Mouse (Mus musculus): ENCODE results near the gene Vdac2.
A peak's percentile ranks its signal among the peaks of the same experiment; 100 is the strongest.

Vdac2 gene

DNA sequence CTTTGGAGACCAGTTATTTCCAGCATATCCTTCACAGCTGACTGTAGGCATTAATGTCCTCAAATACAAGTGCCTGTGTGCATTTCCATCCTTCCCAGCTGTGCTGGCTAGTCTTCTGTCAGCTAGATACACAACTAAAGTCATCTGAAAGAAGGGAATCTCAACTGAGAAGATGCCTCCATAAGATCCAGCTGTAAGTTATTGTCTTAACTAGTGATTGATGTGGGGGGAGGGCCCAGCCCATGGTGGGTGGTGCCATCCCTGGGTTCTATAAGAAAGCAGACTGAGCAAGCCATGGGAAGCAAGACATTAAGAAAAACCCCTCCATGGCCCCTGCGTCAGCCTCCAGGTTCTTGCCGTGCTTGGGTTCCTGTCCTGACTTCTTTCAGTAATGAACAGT lies at the start of gene Vdac2:
Gene Vdac2 (plus strand): TSS at position 301 of the 400 bp plus-strand sequence.
- DNase-seq = no peak

DNA sequence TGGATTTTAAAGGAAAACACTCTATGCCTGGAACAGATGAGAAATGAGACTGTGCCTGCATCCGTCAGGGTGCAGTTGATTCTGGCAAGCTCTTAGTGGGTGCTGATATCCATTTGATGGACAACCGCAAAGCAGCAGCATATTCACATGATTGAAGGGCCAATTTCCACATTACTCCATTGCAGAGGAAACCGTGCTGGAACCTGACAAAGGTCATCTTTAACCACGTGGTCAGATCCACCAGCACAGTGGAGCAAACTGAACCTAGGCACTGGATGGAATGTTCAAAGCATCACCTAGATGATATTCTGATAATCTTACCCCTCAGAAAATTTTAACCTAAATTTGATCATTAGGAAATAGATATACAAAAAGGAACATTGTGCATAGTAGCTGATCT lies 48.8 kb upstream of the Vdac2 start:
- no peak for DNase-seq

DNA sequence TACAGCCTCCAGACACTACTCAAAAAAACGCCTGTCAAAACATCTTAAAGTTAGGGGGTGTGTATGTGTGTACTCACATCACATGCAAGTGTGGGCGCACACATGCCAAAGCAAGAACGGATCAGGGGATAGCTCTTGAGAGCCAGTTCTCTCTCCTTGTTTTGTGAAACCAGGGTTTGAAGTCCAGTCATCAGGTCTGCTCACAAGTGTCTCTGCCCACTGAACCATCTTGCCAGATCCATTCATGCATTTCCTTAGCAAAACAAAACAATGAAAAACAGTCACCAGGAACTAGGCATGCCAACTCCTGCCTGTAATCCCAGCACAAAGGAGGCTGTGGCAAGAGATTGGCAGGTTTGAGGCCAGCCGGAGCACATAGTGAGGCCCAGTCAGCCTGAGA lies 38.5 kb upstream of the Vdac2 start:
- DNase-seq = no peak

DNA sequence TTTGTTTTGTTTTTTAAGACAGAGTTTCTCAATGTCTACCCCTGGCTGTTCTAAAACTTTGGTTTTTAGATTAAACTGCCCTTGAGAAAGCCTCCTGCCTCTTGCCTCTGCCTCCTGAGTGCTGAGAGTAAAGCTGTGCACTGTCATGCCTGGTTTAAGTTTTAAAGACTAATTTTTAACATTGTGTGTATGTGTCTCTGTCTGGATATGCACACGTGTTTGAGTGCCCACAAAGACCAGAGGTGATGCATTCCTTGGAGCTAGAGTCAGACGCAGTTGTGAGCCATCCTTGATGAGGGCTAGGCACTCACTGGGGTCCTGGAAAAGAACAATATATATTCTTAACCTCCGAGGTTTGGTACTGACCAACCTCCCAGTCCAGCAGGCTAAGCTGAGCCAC lies 37.7 kb upstream of the Vdac2 start:
- DNase-seq = no peak

DNA sequence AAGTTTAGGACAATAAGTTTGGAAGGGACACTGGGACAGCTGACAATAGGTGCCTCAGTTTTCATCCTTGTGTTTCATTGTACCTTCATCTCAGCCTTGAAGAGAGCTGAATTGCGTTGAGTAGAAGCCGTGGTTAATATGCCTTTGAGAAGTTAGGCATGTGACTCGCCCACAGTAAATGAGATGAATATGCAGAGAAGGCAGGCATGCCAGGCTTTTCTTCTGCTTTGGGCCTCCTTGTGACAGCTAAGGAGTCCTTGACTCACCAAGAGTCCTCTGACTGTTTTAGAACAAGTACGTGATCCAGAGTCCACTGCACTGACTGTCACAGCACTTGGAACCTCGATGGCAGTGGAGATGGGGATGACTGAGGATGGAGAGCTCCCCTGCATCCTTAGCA lies 36.9 kb upstream of the Vdac2 start:
- no peak for DNase-seq

DNA sequence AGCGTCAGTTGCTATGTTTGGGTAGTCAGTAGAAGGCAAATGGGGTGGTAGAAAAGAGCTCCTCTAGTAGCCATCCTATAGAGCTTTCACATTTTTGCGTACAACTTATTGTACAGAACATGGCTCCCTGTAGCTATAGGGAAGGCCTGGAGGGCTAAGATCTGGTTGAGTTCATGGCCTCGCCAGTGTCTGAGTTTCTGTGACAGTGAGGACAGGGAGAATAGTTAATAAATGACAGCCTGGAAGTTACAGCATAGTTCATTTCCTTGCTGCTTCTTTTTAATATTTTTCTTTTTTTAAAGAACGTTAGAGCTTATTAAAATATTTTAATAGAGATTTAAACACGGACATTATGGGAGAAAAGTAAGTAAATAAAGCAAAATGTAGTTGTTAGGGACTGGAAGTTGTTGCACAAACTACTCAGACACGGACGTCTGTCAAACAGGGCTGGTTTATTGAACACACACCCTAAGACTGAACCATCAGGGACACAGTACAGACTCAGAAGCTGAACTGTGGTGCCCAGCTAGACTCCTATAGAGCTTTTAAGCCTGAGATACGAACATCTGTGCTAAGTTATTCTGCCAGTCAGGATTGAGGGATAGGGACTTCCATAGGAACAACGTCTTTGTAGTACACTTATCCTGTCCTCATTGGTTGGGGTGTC lies 34.3 kb upstream of the Vdac2 start:
- no peak for DNase-seq

DNA sequence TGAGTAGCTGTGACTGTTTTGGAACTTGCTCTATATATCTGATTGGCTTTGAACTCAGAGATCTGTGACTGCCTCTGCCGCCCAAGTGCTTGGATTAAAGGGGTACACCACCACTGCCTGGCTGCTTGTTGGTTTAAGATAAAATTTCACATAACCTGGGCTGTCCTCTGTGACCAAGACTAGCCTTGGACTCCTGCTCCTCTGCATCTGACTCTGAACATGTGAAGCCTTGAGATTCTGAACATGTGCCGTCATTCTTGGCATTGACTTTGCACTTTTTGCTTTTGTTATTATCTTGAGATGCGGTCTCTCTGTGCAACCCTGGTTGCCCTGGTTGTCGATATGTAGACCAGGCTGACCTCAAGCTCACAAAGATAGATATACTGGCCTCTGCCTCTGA lies 33.3 kb upstream of the Vdac2 start:
- DNase-seq = no peak

DNA sequence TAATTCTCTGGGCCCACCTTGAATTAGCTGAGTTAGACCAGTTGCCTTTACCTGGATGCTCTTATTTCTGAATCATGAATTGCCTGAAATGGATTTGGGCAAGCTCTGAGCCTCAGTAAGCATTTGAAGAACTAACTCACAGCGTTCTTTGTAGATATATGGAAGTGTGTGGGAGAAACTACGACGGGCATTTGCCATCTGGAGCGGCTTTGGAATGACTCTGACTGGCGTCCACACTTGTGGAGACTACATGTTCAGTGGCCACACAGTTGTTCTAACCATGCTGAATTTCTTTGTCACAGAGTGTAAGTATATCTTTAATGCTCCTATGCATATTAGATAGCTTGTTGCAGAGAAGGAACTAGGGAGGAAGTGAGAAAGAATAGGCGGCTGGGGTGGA lies 32.8 kb upstream of the Vdac2 start:
- no peak for DNase-seq

DNA sequence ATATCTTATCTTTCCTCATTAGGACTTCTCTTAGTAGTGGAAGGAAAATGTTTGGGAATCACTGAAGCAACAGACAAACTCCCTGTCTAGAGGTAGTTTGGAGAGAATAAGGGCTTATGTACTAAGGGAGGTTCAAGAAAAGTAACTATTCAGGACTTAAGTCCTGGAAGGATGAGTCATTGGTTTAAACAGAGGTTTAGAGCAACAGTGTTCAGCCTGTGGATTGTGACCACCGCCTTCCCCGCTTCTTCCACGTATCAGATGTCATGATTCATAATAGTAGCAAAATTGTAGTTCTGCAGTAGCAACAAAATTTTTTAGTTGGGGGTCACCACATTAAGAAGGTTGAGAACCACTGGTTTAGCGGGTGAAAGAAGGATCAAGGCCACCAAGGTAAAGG lies 24.4 kb upstream of the Vdac2 start:
- DNase-seq = no peak

DNA sequence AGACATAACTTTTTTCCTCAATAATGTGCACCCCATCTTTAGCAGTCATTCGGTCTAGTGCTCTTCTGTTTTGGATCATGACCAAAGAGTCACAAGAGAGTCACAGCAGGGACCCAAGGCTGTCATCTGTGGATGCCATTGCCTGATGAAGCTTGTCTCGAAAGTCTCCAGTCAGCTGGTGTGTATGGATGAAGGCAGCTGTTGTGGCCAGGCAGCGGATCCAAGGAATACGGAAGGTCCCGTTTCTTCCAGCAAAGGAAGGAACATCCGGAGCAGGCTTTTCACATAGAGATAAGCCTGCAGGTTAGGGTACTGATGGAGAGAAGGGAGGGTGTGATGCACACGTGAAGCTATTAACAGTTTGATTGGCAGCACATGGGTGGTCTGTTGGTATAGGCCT lies 23.4 kb upstream of the Vdac2 start:
- DNase-seq = no peak

DNA sequence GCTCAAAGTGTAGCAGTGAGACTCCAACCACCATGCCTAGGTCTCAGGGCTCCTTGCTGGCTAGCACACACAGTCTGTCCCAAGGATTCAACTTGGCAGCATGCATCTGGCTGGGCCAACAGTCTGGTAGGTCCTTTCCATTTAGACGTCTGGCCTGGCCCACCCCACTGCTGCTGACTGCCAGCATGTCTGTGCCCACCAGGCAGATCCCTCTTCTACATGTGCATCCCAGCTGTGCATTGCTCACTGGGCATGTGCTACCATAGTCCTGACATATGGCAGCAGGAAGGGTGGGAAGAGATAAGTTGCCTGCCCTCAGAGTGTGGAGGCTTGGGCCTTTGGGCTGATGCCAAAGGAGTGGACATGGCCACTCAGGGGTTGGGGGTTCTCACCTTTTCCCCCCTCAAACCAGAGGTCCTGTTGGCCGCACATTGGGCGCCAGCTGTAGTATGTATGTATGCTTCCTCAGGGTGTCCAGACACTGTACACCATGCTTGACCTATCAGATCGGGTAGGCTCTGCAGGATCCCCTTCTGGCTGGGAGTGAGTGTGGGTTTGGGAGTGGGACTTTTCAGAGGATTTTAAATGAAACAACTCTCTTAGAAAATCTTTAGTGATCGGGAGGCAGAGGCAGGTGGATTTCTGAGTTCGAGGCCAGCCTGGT lies 22.4 kb upstream of the Vdac2 start:
- DNase-seq = no peak

DNA sequence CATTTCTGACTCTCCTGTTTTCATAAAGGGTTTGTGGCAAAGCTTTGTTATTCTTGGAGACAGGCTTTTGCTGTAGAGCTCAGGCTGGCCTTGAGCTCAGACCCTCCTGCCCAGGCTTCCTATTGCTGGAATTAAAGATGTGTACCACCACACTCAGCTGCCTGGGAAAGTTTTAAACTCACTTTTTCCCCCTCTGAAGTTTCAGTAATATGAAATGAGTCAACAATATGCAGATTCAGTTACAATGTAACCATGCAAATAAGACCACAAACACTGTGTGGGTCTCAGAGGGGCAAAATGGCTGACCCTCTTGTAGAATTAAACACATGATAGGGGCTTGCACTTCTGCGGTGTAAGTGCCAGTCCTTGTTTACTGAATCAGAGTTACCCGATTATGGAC lies 18.8 kb upstream of the Vdac2 start:
- DNase-seq = no peak

DNA sequence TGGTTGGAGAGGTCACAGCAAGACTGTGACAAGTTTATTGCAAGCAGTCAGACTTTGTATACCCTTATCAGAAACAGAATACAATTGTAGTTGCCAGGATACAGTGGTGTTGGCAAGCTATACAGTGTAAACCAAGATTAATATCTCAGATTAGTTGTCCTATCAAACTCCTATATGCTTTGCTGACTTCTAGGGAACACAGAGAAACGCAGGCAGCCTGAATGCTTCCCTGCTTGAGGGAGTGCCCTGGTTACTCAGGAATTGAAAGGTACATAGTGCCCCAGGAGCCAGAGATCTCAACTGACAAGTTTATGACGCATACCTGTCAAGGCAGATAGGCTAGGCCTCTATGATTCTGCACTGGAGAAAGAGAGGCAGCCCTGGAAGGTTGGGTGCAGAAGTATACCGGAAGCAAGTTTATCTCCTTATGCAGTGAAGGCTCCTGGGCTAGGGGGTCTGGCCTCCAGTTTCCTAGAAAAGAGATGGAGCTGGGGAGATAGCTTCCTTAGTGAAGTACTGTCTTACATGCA lies 18.3 kb upstream of the Vdac2 start:
- no peak for DNase-seq

DNA sequence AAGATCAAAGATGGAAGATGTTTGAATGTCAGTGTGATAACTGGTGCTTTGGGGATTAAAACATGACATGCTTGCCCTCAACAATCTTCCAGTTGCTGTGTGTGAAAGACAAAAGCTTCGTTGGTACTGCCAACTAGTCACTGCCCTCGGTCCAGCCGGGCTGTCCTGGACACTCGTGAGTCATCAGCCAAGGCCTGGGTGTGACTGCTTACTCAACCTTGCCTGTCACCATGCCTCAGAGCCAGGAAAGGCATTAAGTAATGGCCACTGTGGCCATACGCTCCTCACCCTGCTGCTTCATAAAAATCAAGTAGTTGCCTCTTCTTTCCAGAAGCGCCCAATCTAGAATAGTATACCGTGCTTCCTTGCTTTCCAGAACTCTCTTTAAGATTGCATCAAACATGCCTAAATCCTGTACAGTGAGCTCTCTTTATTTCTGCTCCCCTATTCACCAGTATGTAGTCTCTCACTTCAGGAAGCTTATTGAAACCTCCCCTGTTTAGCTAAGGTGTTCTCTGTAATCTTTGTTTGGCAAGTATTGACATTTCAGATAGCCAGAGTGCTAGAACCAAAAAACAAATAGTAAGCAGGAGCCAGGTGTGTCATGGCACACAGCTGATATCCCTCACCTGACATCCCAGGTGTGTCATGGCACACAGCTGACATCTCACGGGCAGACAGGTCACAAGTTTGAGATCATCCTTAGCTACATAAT lies 16.7 kb upstream of the Vdac2 start:
- no peak for DNase-seq

DNA sequence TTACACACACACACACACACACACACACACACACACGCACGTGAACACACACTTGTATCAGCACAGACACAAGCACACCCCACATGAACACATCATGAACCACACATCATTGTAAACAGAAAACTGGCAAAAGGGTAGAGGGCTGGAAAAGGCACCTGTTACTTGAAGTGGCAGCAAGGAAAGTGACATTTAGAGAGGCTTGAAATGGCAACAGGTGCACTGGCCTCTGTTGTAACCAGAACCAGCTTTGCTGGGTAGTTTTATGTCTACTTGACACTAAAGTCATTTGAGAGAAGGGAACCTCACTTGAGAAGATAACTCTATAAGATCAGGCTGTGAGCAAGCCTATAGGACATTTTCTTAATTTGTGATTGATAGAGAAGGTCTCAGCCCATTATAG lies 15.6 kb upstream of the Vdac2 start:
- no peak for DNase-seq

DNA sequence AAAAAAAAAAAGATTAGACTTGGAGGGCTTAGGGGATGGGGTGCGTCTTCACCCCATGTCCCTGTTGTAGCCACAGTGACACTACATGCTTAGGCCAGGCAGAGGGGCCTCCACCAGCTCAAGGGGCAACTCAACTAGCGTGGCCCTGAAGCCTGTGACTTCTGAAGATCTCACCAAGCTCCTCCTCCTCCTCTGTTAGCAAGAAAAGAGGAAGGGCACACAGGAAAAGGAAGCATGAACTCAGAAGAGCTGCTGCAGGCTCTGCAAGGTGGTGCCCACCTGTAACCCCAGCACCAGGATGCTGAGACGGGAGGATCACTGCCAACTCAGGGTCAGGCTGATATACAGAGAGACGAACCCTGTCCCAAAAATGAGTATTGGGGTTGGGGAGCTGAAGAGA lies 13.7 kb upstream of the Vdac2 start:
- DNase-seq = no peak

DNA sequence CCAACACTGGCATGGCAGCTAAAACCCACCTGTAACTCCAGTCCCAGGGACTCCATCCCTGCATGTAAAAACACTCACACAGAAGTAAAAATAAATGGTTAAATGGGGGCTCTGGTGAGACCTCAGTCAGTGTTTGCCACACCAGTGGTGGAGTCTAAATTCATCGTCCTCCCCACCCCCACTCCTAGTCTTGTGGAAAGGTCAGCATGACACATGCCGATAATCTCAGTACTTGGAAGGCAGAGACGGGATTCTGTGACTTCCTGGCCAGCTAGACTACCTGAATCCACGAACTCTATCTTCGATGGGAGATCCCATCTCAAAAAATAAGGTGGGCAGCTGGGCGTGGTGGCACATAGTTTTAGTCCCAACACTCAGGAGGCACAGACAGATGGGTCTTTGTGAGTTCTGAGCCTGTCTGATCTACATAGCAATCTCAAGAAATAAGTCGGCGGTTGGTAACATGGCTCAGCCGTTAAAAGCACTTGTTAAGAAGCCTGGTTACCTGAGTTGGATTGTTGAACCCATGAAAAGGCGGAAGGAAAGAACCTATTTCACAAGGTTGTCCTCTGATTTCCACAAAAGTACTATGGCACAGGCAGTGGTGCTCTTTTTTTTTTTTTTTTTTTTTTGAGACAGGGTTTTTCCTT lies 13.2 kb upstream of the Vdac2 start:
- DNase-seq = no peak

DNA sequence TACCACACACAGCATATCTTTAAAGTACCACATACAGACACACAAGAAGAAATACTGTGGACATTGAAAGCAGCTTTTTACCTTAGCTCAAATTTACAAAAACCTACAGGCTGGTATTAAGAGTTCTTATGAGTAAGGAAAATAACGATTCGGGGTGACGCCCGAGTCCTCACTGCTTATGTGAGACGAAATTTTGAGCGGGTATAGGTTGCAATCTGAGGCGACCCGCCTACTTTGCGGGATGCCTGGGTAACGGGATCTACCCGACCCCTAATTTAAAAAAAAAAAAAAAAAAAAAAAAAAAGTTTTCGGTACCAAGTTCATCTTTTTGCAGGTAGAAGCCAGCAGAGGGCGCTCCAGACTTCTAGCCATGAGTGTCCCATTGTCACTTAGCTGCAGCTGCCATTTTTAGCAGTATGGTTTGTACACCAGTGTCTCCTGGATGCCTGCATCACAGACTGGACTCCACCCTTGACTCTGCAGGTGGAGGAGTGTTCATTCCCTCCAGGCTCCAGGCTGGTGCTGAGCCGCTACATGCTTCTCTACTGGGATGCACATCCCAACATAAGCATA lies 12.4 kb upstream of the Vdac2 start:
- DNase-seq = peak; percentile 78

DNA sequence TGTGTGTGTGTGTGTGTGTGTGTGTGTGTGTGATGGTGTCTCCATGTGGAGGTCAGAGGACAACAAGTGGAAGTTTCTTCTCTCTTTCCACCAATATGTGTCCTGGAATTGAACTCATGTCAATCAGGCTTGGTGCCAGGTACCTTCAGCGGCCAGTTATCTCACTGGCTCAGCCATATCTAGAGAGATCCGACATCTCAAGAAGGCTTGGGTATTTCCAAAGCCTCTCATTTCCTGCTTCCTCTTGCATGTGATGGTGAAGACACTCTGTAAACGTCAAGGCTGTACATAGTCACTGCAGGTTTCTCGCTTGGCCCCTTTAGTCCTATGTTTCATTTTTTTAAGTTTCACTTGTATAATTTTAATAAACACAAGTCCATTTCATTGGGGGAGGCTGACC lies 11.8 kb upstream of the Vdac2 start:
- DNase-seq = no peak

DNA sequence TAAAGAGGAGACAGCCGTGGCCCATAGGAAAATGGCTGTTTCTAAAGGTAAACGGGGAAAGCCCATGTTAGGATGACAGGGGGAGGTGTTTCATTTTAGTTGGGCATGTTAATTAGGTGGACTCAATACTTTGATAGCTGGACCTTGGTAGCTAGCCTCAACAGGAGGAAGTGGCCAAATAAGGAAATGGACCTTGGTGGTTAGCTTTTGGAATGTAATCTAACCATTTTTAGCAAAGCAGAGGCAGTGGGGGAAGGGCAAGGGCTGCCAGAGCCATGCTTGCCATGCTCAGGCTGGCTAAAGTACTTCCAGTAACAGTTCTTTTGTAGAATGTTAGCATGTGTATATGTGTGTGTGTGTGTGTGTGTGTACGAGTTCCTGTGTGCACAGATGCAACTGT lies 11.2 kb upstream of the Vdac2 start:
- DNase-seq = no peak

DNA sequence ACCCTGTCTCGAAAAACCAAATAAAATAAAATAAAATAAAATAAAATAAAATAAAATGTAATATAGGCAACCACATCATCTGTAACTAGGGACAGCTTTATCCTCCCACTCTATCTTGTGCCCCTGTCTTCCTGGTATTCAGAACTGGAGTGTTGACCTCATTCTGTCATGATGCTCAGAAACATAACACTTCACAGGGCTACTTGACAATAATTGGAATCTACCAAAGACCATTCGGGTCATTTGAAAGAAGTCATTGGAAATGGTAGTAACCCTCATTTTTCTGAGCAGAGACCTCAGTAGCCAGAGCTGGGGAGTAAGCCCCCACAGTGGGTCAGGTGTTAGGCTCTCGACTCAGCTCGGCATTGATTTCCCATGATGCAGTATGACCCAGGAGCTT lies 10.4 kb upstream of the Vdac2 start:
- DNase-seq = no peak

DNA sequence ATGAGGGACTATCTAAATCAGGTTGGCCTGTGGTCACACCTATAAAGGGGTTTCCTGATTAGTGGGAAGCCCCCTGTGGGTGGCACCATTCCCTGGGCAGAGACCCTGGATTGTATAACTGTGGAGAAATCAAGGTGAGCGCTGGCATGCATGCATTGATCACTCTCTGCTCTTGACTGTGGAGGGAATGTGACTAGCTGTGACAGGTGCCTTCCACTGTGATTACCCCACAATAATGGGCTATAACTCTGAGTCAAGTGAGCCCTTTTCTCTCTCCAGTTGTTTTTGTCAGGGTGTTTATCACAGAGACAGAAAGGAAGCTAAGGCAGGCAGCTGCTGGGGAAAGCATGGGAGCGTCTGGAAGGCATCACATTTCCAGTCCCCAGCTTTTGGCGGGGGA lies 8.8 kb upstream of the Vdac2 start:
- no peak for DNase-seq

DNA sequence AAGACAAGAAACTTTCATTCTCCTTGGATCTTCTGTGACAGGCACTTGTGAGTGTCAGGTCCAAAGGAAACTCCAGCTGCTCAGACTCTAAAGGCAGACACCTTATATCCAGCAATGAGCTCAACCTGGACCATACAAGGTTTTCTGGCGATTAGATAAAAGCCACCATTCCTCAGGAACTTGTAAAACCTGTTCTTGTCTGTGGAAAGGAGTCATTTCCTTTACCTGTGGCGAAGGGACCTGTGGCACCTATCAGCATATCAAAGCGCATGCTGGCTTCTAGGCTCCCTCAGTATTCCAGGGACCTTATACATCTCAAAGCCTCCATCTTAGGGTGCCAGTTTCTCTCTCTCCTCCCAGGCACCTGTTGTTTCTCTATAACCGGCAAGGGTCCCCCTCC lies 7.6 kb upstream of the Vdac2 start:
- no peak for DNase-seq
